Mouse (Mus musculus): ENCODE data around the gene Plcb1.
A peak's percentile ranks its signal among the peaks of the same experiment; 100 is the strongest.
"Not testable (repeated sequence)": the region's sequence is repeated elsewhere in the genome, so short reads cannot be mapped to it uniquely, and the experiment has no call there.

Plcb1 gene

GRCm38 (mm10) chr2:135305736-135306471 lies 520.0 kb downstream of the Plcb1 start:
- DNase-seq (ENCODE audit: low read depth, low spot score): no peak

- DNase-seq (ENCODE audit: low read depth, low spot score): no peak
Observed at GRCm38 (mm10) chr2:135306472-135306771, 520.6 kb downstream of the Plcb1 start.

- no peak for DNase-seq (ENCODE audit: low read depth, low spot score)
Observed at GRCm38 (mm10) chr2:135307787-135308186, 521.9 kb downstream of the Plcb1 start.

- no peak for DNase-seq (ENCODE audit: low read depth, low spot score)
Observed at GRCm38 (mm10) chr2:135315980-135316379, 530.1 kb downstream of the Plcb1 start.

- no peak for DNase-seq (ENCODE audit: low read depth, low spot score)
Observed at GRCm38 (mm10) chr2:135318136-135318535, 532.3 kb downstream of the Plcb1 start.

GRCm38 (mm10) chr2:135323276-135323954 lies 537.5 kb downstream of the Plcb1 start:
- DNase-seq (ENCODE audit: low read depth, low spot score): no peak

- DNase-seq (ENCODE audit: low read depth, low spot score): peak; percentile 87
Observed at GRCm38 (mm10) chr2:135323955-135324302, 538.1 kb downstream of the Plcb1 start.

- peak; percentile 37 for DNase-seq (ENCODE audit: low read depth, low spot score)
Observed at GRCm38 (mm10) chr2:135328756-135329155, 542.9 kb downstream of the Plcb1 start.

GRCm38 (mm10) chr2:135329782-135330545 lies 544.1 kb downstream of the Plcb1 start:
- DNase-seq (ENCODE audit: low read depth, low spot score): peak; percentile 67

- DNase-seq (ENCODE audit: low read depth, low spot score): no peak
Observed at GRCm38 (mm10) chr2:135331868-135332267, 546.0 kb downstream of the Plcb1 start.

GRCm38 (mm10) chr2:135356311-135356710 lies 570.4 kb downstream of the Plcb1 start:
- no peak for DNase-seq (ENCODE audit: low read depth, low spot score)

GRCm38 (mm10) chr2:135361798-135362197 lies 575.9 kb downstream of the Plcb1 start:
- DNase-seq (ENCODE audit: low read depth, low spot score): peak; percentile 68

- DNase-seq (ENCODE audit: low read depth, low spot score): no peak
Observed at GRCm38 (mm10) chr2:135362948-135363347, 577.1 kb downstream of the Plcb1 start.

- no peak for DNase-seq (ENCODE audit: low read depth, low spot score)
Observed at GRCm38 (mm10) chr2:135370259-135370835, 584.5 kb downstream of the Plcb1 start.

- DNase-seq (ENCODE audit: low read depth, low spot score): not testable (repeated sequence)
Observed at GRCm38 (mm10) chr2:135380796-135381195, 594.9 kb downstream of the Plcb1 start.

GRCm38 (mm10) chr2:135381396-135381795 lies 595.5 kb downstream of the Plcb1 start:
- no peak for DNase-seq (ENCODE audit: low read depth, low spot score)

GRCm38 (mm10) chr2:135387990-135388389 lies 602.1 kb downstream of the Plcb1 start:
- peak; percentile 84 for DNase-seq (ENCODE audit: low read depth, low spot score)

GRCm38 (mm10) chr2:135394698-135395097 lies 608.8 kb downstream of the Plcb1 start:
- DNase-seq (ENCODE audit: low read depth, low spot score): no peak

- no peak for DNase-seq (ENCODE audit: low read depth, low spot score)
Observed at GRCm38 (mm10) chr2:135396375-135396774, 610.5 kb downstream of the Plcb1 start.

- DNase-seq (ENCODE audit: low read depth, low spot score): no peak
Observed at GRCm38 (mm10) chr2:135397970-135398369, 612.1 kb downstream of the Plcb1 start.

- DNase-seq (ENCODE audit: low read depth, low spot score): no peak
Observed at GRCm38 (mm10) chr2:135399760-135400159, 613.9 kb downstream of the Plcb1 start.

- no peak for DNase-seq (ENCODE audit: low read depth, low spot score)
Observed at GRCm38 (mm10) chr2:135402916-135403315, 617.0 kb downstream of the Plcb1 start.
